In the genomic region with DNA sequence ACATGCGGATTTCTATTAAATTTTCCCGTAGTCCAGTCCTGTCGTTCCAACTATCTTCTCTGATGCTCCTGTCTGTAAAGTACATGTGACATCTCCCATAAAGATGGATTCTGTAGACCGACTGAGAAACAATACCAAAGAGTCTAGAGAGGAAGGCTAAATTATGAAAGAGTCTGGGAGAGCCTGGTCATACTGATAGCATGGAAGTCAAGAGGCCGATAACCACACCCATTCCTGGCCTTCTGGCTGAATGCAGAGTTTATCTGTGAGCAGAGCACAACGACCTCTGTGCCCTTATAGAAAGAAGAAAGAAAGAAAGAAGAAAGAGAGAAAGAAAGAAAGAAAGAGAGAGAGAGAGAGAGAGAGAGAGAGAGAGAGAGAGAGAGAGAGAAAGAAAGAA, we compare ENCODE assay signal across 21 mouse cellular contexts.
DNase-seq lines count a peak whose midpoint lies in the region; ATAC-seq and TF ChIP-seq lines count a peak whose summit lies in the region.
"Had no signal": no experiment of that assay in that cellular context is flagged by ENCODE, and none has a peak within 500 bp of the region (broad histone marks: within the 10 kb centered on the region; RNA-seq: fewer than 3 reads in every experiment).

No protein-coding gene starts in this region.

- TF ChIP-seq CTCF in liver, postnatal 0 days (IDR thresholded peaks at IDR 0.05; ENCODE audit: low read depth) = no peak

- H3K9me3 ChIP-seq in liver, embryonic 11.5 days (ENCODE audit: control insufficient read depth, low read length) = no peaks in the 10 kb centered on the region
- H3K9me3 ChIP-seq in liver, postnatal 0 days (ENCODE audit: low read length) = no peaks in the 10 kb centered on the region
- H3K9me3 ChIP-seq in liver, embryonic 12.5 days (replicated peaks) = no peaks in the 10 kb centered on the region
- no peaks in the 10 kb centered on the region for H3K9me3 ChIP-seq in liver, embryonic 13.5 days (replicated peaks)
- H3K9me3 ChIP-seq: G1E had no signal

- H3K9ac ChIP-seq in liver, embryonic 11.5 days (ENCODE audit: low read depth, low read length) = no peak overlapping the region
- no peak overlapping the region for H3K9ac ChIP-seq in liver, postnatal 0 days (replicated peaks)
- no peak overlapping the region for H3K9ac ChIP-seq in liver, embryonic 12.5 days
- H3K9ac ChIP-seq in liver, embryonic 13.5 days = no peak overlapping the region

- ATAC-seq in liver, embryonic 11.5 days (replicated peaks; ENCODE audit: low FRiP score) = peak; percentile 72
- no peak for ATAC-seq in liver, postnatal 0 days
- peak; percentile 73 for ATAC-seq in liver, embryonic 12.5 days
- ATAC-seq in liver, embryonic 13.5 days (ENCODE audit: low read depth) = peak; percentile 61; the same call in 1 of the 2 replicates
- ATAC-seq: activated CD4-positive, CD25-positive, alpha-beta regulatory T cell, adult 4 months; CD4-positive, CD25-positive, alpha-beta regulatory T cell, adult 4 months; Patski had no signal

- no peak overlapping the region for H3K27ac ChIP-seq in liver, embryonic 11.5 days (ENCODE audit: low read depth, low read length)
- H3K27ac ChIP-seq in liver, postnatal 0 days (ENCODE audit: low read depth) = no peak overlapping the region
- no peak overlapping the region; the same call in 1 of the 2 replicates for H3K27ac ChIP-seq in liver, embryonic 12.5 days
- H3K27ac ChIP-seq in liver, embryonic 13.5 days = no peak overlapping the region

- H3K4me3 ChIP-seq in liver, embryonic 11.5 days (ENCODE audit: low read depth, low read length) = no peak overlapping the region
- H3K4me3 ChIP-seq in liver, postnatal 0 days (ENCODE audit: low read depth, low read length) = no peak overlapping the region
- H3K4me3 ChIP-seq in liver, embryonic 12.5 days = no peak overlapping the region
- H3K4me3 ChIP-seq in liver, embryonic 13.5 days (replicated peaks) = no peak overlapping the region

- H3K4me2 ChIP-seq in liver, embryonic 11.5 days = no peak overlapping the region
- no peak overlapping the region for H3K4me2 ChIP-seq in liver, postnatal 0 days (ENCODE audit: low read depth, low read length)
- H3K4me2 ChIP-seq in liver, embryonic 12.5 days = no peak overlapping the region
- H3K4me2 ChIP-seq in liver, embryonic 13.5 days = no peak overlapping the region

- no peak for TF ChIP-seq EP300 in liver, postnatal 0 days (IDR thresholded peaks at IDR 0.05; ENCODE audit: low read depth)

- no peaks in the 10 kb centered on the region for H3K27me3 ChIP-seq in liver, embryonic 11.5 days (replicated peaks; ENCODE audit: control insufficient read depth, insufficient read depth, low read length)
- no peaks in the 10 kb centered on the region for H3K27me3 ChIP-seq in liver, postnatal 0 days (ENCODE audit: insufficient read depth, low read length)
- H3K27me3 ChIP-seq in liver, embryonic 12.5 days (replicated peaks) = no peaks in the 10 kb centered on the region
- H3K27me3 ChIP-seq in liver, embryonic 13.5 days = no peaks in the 10 kb centered on the region
- H3K27me3 ChIP-seq: CH12.LX had no signal

- no peak for DNase-seq in liver, embryonic 11.5 days (ENCODE audit: low spot score)
- DNase-seq in liver, postnatal 0 days = no peak
- no peak for DNase-seq in liver
- DNase-seq in liver, embryonic 13.5 days = no peak
- no peak for DNase-seq in frontal cortex, postnatal 36 days (ENCODE audit: low spot score in 2 of 2)
- DNase-seq: adrenal gland, adult 2 months; adrenal gland, adult 8-10 months; adrenal gland, postnatal 10 days; adrenal gland, postnatal 14 days; adrenal gland, postnatal 25 days; adrenal gland, postnatal 36 days; B cell, adult 2 months; cerebellum, adult 11 months; cerebellum, adult 11-12 months; cerebellum, adult 18-20 months had no signal

- 80% methylated on average over 6 of the region's 6 CpGs for WGBS in liver, embryonic 11.5 days
- 76% methylated on average over 6 of the region's 6 CpGs for WGBS in liver, postnatal 0 days (ENCODE audit: insufficient replicate concordance)
- 60% methylated on average over 6 of the region's 6 CpGs for WGBS in liver, embryonic 12.5 days (ENCODE audit: insufficient replicate concordance)
- WGBS in liver, embryonic 13.5 days (ENCODE audit: insufficient replicate concordance) = 61% methylated on average over 6 of the region's 6 CpGs

- no peaks in the 10 kb centered on the region for H3K36me3 ChIP-seq in liver, embryonic 11.5 days (ENCODE audit: control insufficient read depth, insufficient read depth, low read length)
- H3K36me3 ChIP-seq in liver, postnatal 0 days (replicated peaks; ENCODE audit: insufficient read depth, low read length) = no peaks in the 10 kb centered on the region; the same call in 1 of the 2 replicates
- no peaks in the 10 kb centered on the region for H3K36me3 ChIP-seq in liver, embryonic 12.5 days
- H3K36me3 ChIP-seq in liver, embryonic 13.5 days = no peaks in the 10 kb centered on the region
- H3K36me3 ChIP-seq: G1E had no signal

- no peaks in the 10 kb centered on the region for H3K4me1 ChIP-seq in liver, embryonic 11.5 days (replicated peaks; ENCODE audit: control insufficient read depth, insufficient read depth, low read length)
- H3K4me1 ChIP-seq in liver, postnatal 0 days (ENCODE audit: insufficient read depth) = no peaks in the 10 kb centered on the region
- no peaks in the 10 kb centered on the region for H3K4me1 ChIP-seq in liver, embryonic 12.5 days
- no peaks in the 10 kb centered on the region for H3K4me1 ChIP-seq in liver, embryonic 13.5 days (replicated peaks)
